Mouse (Mus musculus) testis, postnatal 14 days (tissue): Measurements from ENCODE around the gene H1fx.
"Not testable (repeated sequence)": the region's sequence is repeated elsewhere in the genome, so short reads cannot be mapped to it uniquely, and the experiment has no call there.

Experiments
- DNase-seq: peaks from one replicate; pipeline ENCODE4 v3.0.0; 2021; ENCODE audit warnings: low spot score

The H1fx gene

GRCm38 (mm10) chr6:87980374-87981029, 935 bp downstream of the H1fx start:
- DNase-seq = peak; percentile 88

GRCm38 (mm10) chr6:87979728-87980127, 1.7 kb downstream of the H1fx start:
- peak; percentile 42 for DNase-seq

- no peak for DNase-seq
Measured at GRCm38 (mm10) chr6:87970041-87970440, 11.4 kb downstream of the H1fx start.

- not testable (repeated sequence) for DNase-seq
Measured at GRCm38 (mm10) chr6:87962457-87962856, 19.0 kb downstream of the H1fx start.

GRCm38 (mm10) chr6:87942179-87942578, 39.3 kb downstream of the H1fx start:
- no peak for DNase-seq

- no peak for DNase-seq
Measured at GRCm38 (mm10) chr6:87938941-87939340, 42.5 kb downstream of the H1fx start.

- DNase-seq = peak; percentile 68
Measured at GRCm38 (mm10) chr6:87937178-87937788, 44.2 kb downstream of the H1fx start.

- DNase-seq = no peak
Measured at GRCm38 (mm10) chr6:87935037-87935436, 46.4 kb downstream of the H1fx start.
